Mouse (Mus musculus) kidney, embryonic 14.5 days (tissue): ENCODE measurements around the gene Ptgr1. TPM values are rescaled to one million over a fixed set of nuclear protein-coding genes. Genes with fewer than 3 reads are reported as not detected.

Experiments
- ATAC-seq: fragments of 200-750 bp; cut with Nextera tagmentation; 2 replicates; pipeline ENCODE4 v1.8.0; 2017; ENCODE audit warnings: moderate number of reproducible peaks, mild to moderate bottlenecking, moderate TSS enrichment, moderate library complexity; ENCODE audit not compliant: low FRiP score, low TSS enrichment
- H3K27ac ChIP-seq: fragments of 300-500 bp; sonication (generic); 2 replicates; pipeline ENCODE4 v1.5.1; 2014; ENCODE audit warnings: low read depth, mild to moderate bottlenecking, low read length, moderate library complexity, mixed read lengths
- H3K27me3 ChIP-seq: fragments of 300-500 bp; sonication (generic); 2 replicates; pipeline ENCODE4 v1.6.1; 2014; ENCODE audit warnings: mild to moderate bottlenecking, low read length; ENCODE audit not compliant: control insufficient read depth, insufficient read depth
- H3K36me3 ChIP-seq: fragments of 300-500 bp; sonication (generic); 2 replicates; pipeline ENCODE4 v1.6.1; 2014; ENCODE audit warnings: low read length, mixed read lengths; ENCODE audit not compliant: control insufficient read depth, insufficient read depth
- H3K4me1 ChIP-seq: fragments of 300-500 bp; sonication (generic); 2 replicates; pipeline ENCODE4 v1.6.1; 2014; ENCODE audit warnings: low read length, mixed read lengths; ENCODE audit not compliant: control insufficient read depth, insufficient read depth
- H3K4me2 ChIP-seq: fragments of 300-500 bp; sonication (generic); replicated peaks from 2 replicates; pipeline ENCODE4 v1.6.1; 2014; ENCODE audit warnings: low read depth, mild to moderate bottlenecking, low read length
- H3K4me3 ChIP-seq: fragments of 300-500 bp; sonication (generic); 2 replicates; pipeline ENCODE4 v1.5.1; 2014; ENCODE audit warnings: mild to moderate bottlenecking, low read length
- H3K9ac ChIP-seq: fragments of 300-500 bp; sonication (generic); 2 replicates; pipeline ENCODE4 v1.6.1; 2014; ENCODE audit warnings: low read depth, mild to moderate bottlenecking, low read length, moderate library complexity
- H3K9me3 ChIP-seq: fragments of 300-500 bp; sonication (generic); 2 replicates; pipeline ENCODE4 v1.6.1; 2016; ENCODE audit warnings: low read length; ENCODE audit not compliant: control insufficient read depth
- WGBS: fragments of 180-500 bp; shearing (Covaris S2); extraction: QIAGEN DNeasy Blood & Tissue Kit; methylation state at CpG from one replicate; pipeline ENCODE4 v1.1.7; 2014; 5-methylcytosine and 5-hydroxymethylcytosine counted together
- polyA plus RNA-seq: library from polyadenylated mRNA; unstranded; fragments of >200 nt; fragmentation: Nextera tagmentation; extraction: Ambion mirVana; gene quantifications from 2 replicates; pipeline ENCODE4 v1.2.1, GENCODE M21; 2014

Gene Ptgr1
- polyA plus RNA-seq, 1 experiment from 2014 or later, result 25.3 TPM

- 32% methylated on average over 5 of the region's 5 CpGs for WGBS
- H3K4me1 ChIP-seq, result no peaks in the 10 kb centered on the region
- no peak overlapping the region for H3K27ac ChIP-seq
- no peak overlapping the region for H3K9ac ChIP-seq
- H3K4me2 ChIP-seq, result no peak overlapping the region
- ATAC-seq, result no peak
- no peaks in the 10 kb centered on the region for H3K36me3 ChIP-seq
- H3K9me3 ChIP-seq, result peaks cover 3% of the 10 kb centered on the region; the same call in 1 of the 2 replicates
- no peaks in the 10 kb centered on the region for H3K27me3 ChIP-seq
- H3K4me3 ChIP-seq, result no peak overlapping the region
These were observed 61.3 kb downstream of the Ptgr1 start for GRCm38 (mm10) chr4:58925664-58926063.

DNA sequence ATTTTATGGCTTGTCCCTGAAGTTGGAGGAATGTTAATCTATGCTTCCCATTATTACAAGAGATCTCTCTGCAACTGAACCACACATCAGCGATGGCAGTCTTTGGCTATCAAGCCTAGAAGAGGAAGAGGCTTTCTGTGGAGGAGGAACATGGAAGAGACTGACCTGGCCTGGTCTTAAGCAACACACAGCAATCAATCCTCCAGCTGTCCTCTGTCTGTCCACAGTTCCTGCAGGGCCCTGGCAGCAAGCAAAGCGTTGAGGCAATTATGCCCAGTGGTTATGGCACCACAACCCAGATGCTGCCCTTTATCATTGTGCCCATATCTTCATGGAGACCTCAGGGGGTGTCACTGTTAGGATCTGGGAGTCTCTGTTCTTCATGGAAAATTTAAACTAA, 63.0 kb downstream of the Ptgr1 start:
- no peaks in the 10 kb centered on the region for H3K4me1 ChIP-seq
- H3K4me3 ChIP-seq, result no peak overlapping the region
- H3K9ac ChIP-seq, result no peak overlapping the region
- no peaks in the 10 kb centered on the region for H3K27me3 ChIP-seq
- no peak overlapping the region for H3K4me2 ChIP-seq
- no peak overlapping the region for H3K27ac ChIP-seq
- peaks cover 3% of the 10 kb centered on the region; the same call in 1 of the 2 replicates for H3K9me3 ChIP-seq
- 76% methylated on average over 2 of the region's 2 CpGs for WGBS
- no peak for ATAC-seq
- H3K36me3 ChIP-seq, result no peaks in the 10 kb centered on the region

Other genes with a start within 250 kb of the Ptgr1 start
- 0.12 TPM in 1 of 2 replicates, not detected in the other for gene Olfr267, start 199.4 kb downstream of the Ptgr1 start, polyA plus RNA-seq
- gene Ecpas, start 74.4 kb downstream of the Ptgr1 start, polyA plus RNA-seq, result 25.0 and 51.2 TPM in 2 replicates
- gene Zkscan16, start 43.5 kb downstream of the Ptgr1 start, polyA plus RNA-seq, result 0.54 and 1.2 TPM in 2 replicates
- 12.5 and 14.0 TPM in 2 replicates for gene Dnajc25, start 7.9 kb upstream of the Ptgr1 start, polyA plus RNA-seq
- gene Gm20503, start 16.1 kb upstream of the Ptgr1 start, polyA plus RNA-seq, result 10.8 and 14.6 TPM in 2 replicates
- gene Gng10, start 48.0 kb upstream of the Ptgr1 start, polyA plus RNA-seq, result 113 and 148 TPM in 2 replicates
- gene AI481877, start 151.9 kb upstream of the Ptgr1 start, polyA plus RNA-seq, result not detected in 2 replicates
- gene Ugcg, start 202.1 kb upstream of the Ptgr1 start, polyA plus RNA-seq, result 12.7 and 16.0 TPM in 2 replicates